Mouse (Mus musculus): ENCODE results near the gene Corin.

DNA sequence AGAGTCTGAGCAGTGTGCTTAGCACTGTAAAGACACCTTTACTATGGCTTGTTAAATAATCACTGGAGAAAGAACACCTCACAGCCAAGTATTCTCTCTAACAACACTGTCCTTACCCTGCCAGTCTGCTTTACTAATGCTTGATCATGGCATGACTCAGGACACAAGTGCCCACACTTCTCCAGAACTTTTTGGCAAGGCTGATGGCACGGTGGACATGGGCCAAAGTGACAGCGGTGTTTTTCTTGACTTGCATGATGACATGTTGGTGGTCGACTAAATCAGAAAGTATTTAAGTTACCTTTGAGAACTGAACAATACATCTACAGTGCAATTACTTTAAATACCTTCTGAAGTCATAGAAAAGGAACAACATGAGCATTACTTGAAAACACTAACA is 24.6 kb upstream of the Corin start:
- no peak for TF ChIP-seq CTCF (IDR thresholded peaks at IDR 0.05; ENCODE audit: borderline replicate concordance, insufficient read depth, low read length)
- no peak for TF ChIP-seq POLR2A (IDR thresholded peaks at IDR 0.05; ENCODE audit: low read depth, low read length)

Data from embryonic fibroblast, embryonic 13.5 days (primary cell).